Mouse (Mus musculus): ENCODE data around the gene Cpxm1. TPM values are rescaled to one million over a fixed set of nuclear protein-coding genes. Genes with fewer than 3 reads are reported as not detected.

Gene Cpxm1
- polyA plus RNA-seq (2015; fragmentation: Nextera tagmentation; extraction: Ambion mirVana), result 30.8 and 49.7 TPM in 2 replicates

DNA sequence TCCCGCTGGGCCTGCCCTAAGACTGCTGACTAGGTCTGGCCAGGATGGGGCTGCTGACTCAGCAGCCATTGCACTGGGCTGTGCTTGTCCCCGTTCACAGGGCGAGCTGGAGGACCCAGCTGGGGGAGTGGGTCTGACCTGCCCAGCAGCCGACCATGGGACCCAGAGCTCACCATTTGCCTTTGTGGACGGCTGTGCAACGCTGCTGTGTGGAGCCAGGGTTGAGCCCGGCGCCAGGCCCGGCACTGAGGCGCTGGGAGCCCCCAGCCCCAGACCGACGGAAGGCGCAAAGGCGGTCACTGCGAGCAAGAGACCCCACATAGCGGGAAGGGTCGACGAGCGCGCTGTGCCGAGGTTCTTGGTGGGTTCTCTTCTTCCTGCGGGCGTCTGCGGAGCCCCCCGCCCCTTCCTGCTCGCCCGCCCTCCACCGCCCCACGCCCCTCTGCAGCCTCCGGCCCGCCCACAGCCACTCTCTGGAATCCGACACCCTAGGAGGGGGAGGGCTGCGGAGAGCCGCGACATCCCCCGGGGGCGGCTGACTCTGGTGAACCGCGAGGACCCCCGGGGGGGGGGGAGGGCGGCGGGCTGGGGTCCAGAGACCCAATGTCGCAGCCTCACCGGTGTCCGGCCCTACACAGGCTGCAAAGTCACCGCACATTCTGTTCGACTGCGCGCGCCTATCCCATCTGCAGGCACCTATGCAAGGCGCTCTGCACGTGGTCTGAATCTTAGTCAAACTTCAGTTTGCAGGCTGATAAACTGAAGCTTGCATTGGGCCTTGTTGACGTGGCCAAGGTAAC, at the start of gene Cpxm1:
TSS of gene Cpxm1 (minus strand) at position 389 of the 800 bp plus-strand sequence.
- ATAC-seq (replicated peaks; ENCODE audit: insufficient number of reproducible peaks, insufficient read depth, low FRiP score, low read depth), result peak; percentile 79
- peaks cover 18% of the 10 kb centered on the region for H3K4me1 ChIP-seq (replicated peaks)
- H3K4me2 ChIP-seq, result peak within 1 kb of the TSS; percentile 98
- H3K9ac ChIP-seq, result peak within 1 kb of the TSS; percentile 63
- peak within 1 kb of the TSS; percentile 41; the same call in 1 of the 2 replicates for H3K27ac ChIP-seq
- H3K9me3 ChIP-seq (replicated peaks), result no peaks in the 10 kb centered on the region
- H3K27me3 ChIP-seq, result peaks cover 21% of the 10 kb centered on the region
- peak within 1 kb of the TSS; percentile 69 for H3K4me3 ChIP-seq
- no peaks in the 10 kb centered on the region for H3K36me3 ChIP-seq
- under 1% methylated on average over 50 of the region's 53 CpGs for WGBS

DNA sequence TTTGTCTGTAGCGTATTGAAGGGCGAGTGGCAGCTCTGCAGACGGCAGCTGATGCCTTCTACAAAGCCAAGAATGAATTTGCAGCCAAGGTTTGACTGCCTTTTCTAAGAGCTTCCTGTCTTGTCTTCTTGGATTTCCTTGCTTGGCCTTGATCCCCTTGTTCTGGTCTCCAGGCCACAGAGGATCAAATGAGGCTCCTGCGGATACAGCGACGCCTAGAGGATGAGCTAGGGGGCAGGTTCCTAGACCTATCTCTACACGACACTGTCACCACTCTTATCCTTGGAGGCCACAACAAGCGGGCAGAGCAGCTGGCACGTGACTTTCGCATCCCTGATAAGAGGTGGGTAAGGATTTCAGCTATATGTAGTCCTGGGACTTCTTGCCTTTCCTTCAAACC, 44.8 kb upstream of the Cpxm1 start:
- peaks cover 59% of the 10 kb centered on the region for H3K36me3 ChIP-seq

GRCm38 (mm10) chr2:130439840-130440480, 42.6 kb upstream of the Cpxm1 start:
- WGBS, result 88% methylated on average over 4 of the region's 4 CpGs
- Histone ChIP-seq H3K9ac (no peak overlapping the region), H3K4me1 (replicated peaks) (no peaks in the 10 kb centered on the region), H3K36me3 (peaks cover 59% of the 10 kb centered on the region), H3K27me3 (no peaks in the 10 kb centered on the region), H3K4me2 (no peak overlapping the region), H3K4me3 (no peak overlapping the region), H3K27ac (no peak overlapping the region), H3K9me3 (replicated peaks) (no peaks in the 10 kb centered on the region)
- ATAC-seq (replicated peaks; ENCODE audit: insufficient number of reproducible peaks, insufficient read depth, low FRiP score, low read depth), result no peak

More for the DNA sequence above, 44.8 kb upstream of the Cpxm1 start:
- Histone ChIP-seq H3K9ac (no peak overlapping the region), H3K4me1 (replicated peaks) (no peaks in the 10 kb centered on the region), H3K27me3 (no peaks in the 10 kb centered on the region), H3K9me3 (replicated peaks) (no peaks in the 10 kb centered on the region), H3K4me3 (no peak overlapping the region), H3K4me2 (no peak overlapping the region), H3K27ac (no peak overlapping the region)
- ATAC-seq (replicated peaks; ENCODE audit: insufficient number of reproducible peaks, insufficient read depth, low FRiP score, low read depth), result no peak
- WGBS, result 76% methylated on average over 10 of the region's 10 CpGs

DNA sequence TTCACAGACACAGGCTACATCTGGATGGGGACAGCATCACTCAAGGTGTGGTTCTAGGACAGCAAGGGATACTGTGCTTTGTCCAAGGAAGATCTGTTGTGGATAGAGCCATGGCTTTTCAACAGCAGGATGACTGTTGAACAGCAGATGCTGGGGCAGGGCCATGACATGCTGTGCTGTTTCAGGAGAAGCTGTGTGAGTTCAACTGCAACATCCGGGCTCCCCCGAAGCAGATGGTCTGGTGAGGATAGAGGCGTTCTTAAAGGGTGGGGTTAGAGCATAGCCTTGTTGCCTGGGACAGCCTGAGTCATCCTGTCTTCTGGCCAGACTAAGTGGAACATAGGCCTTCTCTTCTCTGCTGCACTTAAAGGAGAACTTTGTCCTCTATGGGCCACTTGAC, 41.5 kb upstream of the Cpxm1 start:
- WGBS, result 85% methylated on average over 3 of the region's 3 CpGs
- no peak for ATAC-seq (replicated peaks; ENCODE audit: insufficient number of reproducible peaks, insufficient read depth, low FRiP score, low read depth)
- no peak overlapping the region for H3K4me3 ChIP-seq

GRCm38 (mm10) chr2:130436769-130437168, 39.4 kb upstream of the Cpxm1 start:
- H3K4me2 ChIP-seq, result no peak overlapping the region
- no peaks in the 10 kb centered on the region for H3K9me3 ChIP-seq (replicated peaks)
- no peaks in the 10 kb centered on the region for H3K4me1 ChIP-seq (replicated peaks)
- WGBS, result 95% methylated on average over 1 of the region's 1 CpGs
- no peak overlapping the region for H3K9ac ChIP-seq
- no peak overlapping the region for H3K27ac ChIP-seq
- ATAC-seq (replicated peaks; ENCODE audit: insufficient number of reproducible peaks, insufficient read depth, low FRiP score, low read depth), result no peak
- H3K36me3 ChIP-seq, result peaks cover 37% of the 10 kb centered on the region
- H3K4me3 ChIP-seq, result no peak overlapping the region
- no peaks in the 10 kb centered on the region for H3K27me3 ChIP-seq

More for the DNA sequence above, 41.5 kb upstream of the Cpxm1 start:
- Histone ChIP-seq H3K27me3 (no peaks in the 10 kb centered on the region), H3K9ac (no peak overlapping the region), H3K36me3 (peaks cover 57% of the 10 kb centered on the region), H3K4me1 (replicated peaks) (no peaks in the 10 kb centered on the region), H3K9me3 (replicated peaks) (no peaks in the 10 kb centered on the region), H3K4me2 (no peak overlapping the region), H3K27ac (no peak overlapping the region)

- WGBS, result 26% methylated on average over 4 of the region's 4 CpGs
- Histone ChIP-seq H3K27ac (no peak overlapping the region), H3K4me3 (no peak overlapping the region), H3K4me2 (no peak overlapping the region), H3K27me3 (no peaks in the 10 kb centered on the region), H3K9me3 (replicated peaks) (no peaks in the 10 kb centered on the region), H3K4me1 (replicated peaks) (peaks cover 4% of the 10 kb centered on the region), H3K36me3 (peaks cover 2% of the 10 kb centered on the region), H3K9ac (no peak overlapping the region)
- ATAC-seq (replicated peaks; ENCODE audit: insufficient number of reproducible peaks, insufficient read depth, low FRiP score, low read depth), result no peak
Measured at GRCm38 (mm10) chr2:130433152-130433551, 35.8 kb upstream of the Cpxm1 start.

DNA sequence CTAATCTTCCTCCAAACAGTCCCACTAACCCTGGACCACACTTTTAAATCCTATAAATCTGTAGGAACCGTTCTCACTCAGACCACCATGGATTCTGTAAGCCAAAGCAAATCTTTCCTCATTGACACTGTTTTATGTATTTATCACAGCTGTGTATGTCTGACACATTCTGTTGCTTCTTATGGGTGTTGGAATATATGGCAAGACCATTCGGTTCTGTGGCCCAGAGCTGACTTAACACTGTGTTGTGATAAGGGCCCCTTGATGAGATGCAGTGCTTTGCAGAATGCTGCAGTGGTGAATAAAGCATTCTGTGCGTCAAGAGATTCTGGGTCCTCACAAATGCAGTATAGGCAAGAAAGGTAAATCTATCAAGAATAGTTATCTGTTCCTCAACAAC, 34.8 kb upstream of the Cpxm1 start:
- ATAC-seq (replicated peaks; ENCODE audit: insufficient number of reproducible peaks, insufficient read depth, low FRiP score, low read depth), result no peak
- Histone ChIP-seq H3K4me3 (no peak overlapping the region), H3K9me3 (replicated peaks) (no peaks in the 10 kb centered on the region), H3K4me2 (no peak overlapping the region), H3K27me3 (no peaks in the 10 kb centered on the region), H3K9ac (no peak overlapping the region), H3K36me3 (no peaks in the 10 kb centered on the region), H3K4me1 (replicated peaks) (peaks cover 4% of the 10 kb centered on the region), H3K27ac (no peak overlapping the region)
- 77% methylated on average over 3 of the region's 3 CpGs for WGBS

GRCm38 (mm10) chr2:130430484-130430883, 33.1 kb upstream of the Cpxm1 start:
- Histone ChIP-seq H3K27me3 (no peaks in the 10 kb centered on the region), H3K4me3 (no peak overlapping the region), H3K4me2 (no peak overlapping the region), H3K9ac (no peak overlapping the region), H3K9me3 (replicated peaks) (no peaks in the 10 kb centered on the region), H3K4me1 (replicated peaks) (peaks cover 4% of the 10 kb centered on the region), H3K27ac (no peak overlapping the region), H3K36me3 (no peaks in the 10 kb centered on the region)
- WGBS, result 67% methylated on average over 3 of the region's 3 CpGs
- ATAC-seq (replicated peaks; ENCODE audit: insufficient number of reproducible peaks, insufficient read depth, low FRiP score, low read depth), result no peak

GRCm38 (mm10) chr2:130429851-130430250, 32.5 kb upstream of the Cpxm1 start:
- no peak overlapping the region for H3K4me3 ChIP-seq
- no peak for ATAC-seq (replicated peaks; ENCODE audit: insufficient number of reproducible peaks, insufficient read depth, low FRiP score, low read depth)
- 46% methylated on average over 2 of the region's 2 CpGs for WGBS

GRCm38 (mm10) chr2:130425112-130425511, 27.7 kb upstream of the Cpxm1 start:
- 28% methylated on average over 5 of the region's 5 CpGs for WGBS
- H3K4me1 ChIP-seq (replicated peaks), result peaks cover 12% of the 10 kb centered on the region
- H3K36me3 ChIP-seq, result no peaks in the 10 kb centered on the region
- H3K4me3 ChIP-seq, result peak overlapping the region; percentile 91
- H3K9me3 ChIP-seq (replicated peaks), result no peaks in the 10 kb centered on the region
- peak overlapping the region; percentile 94 for H3K4me2 ChIP-seq
- no peaks in the 10 kb centered on the region for H3K27me3 ChIP-seq
- ATAC-seq (replicated peaks; ENCODE audit: insufficient number of reproducible peaks, insufficient read depth, low FRiP score, low read depth), result no peak
- H3K27ac ChIP-seq, result peak overlapping the region; percentile 91; the same call in 1 of the 2 replicates
- H3K9ac ChIP-seq, result peak overlapping the region; percentile 86

More at GRCm38 (mm10) chr2:130429851-130430250, 32.5 kb upstream of the Cpxm1 start:
- H3K27ac ChIP-seq, result no peak overlapping the region
- no peaks in the 10 kb centered on the region for H3K9me3 ChIP-seq (replicated peaks)
- H3K4me1 ChIP-seq (replicated peaks), result peaks cover 10% of the 10 kb centered on the region
- no peaks in the 10 kb centered on the region for H3K36me3 ChIP-seq
- H3K9ac ChIP-seq, result no peak overlapping the region
- no peaks in the 10 kb centered on the region for H3K27me3 ChIP-seq
- no peak overlapping the region for H3K4me2 ChIP-seq

GRCm38 (mm10) chr2:130424126-130424853, 26.9 kb upstream of the Cpxm1 start, which contains the start of the genes Vps16 and Pced1a:
TSS of gene Vps16 (plus strand) at chr2:130424339.
TSS of gene Pced1a (minus strand) at chr2:130424701.
- peaks cover 12% of the 10 kb centered on the region for H3K4me1 ChIP-seq (replicated peaks)
- peak; percentile 92 for ATAC-seq (replicated peaks; ENCODE audit: insufficient number of reproducible peaks, insufficient read depth, low FRiP score, low read depth)
- H3K27me3 ChIP-seq, result no peaks in the 10 kb centered on the region
- H3K36me3 ChIP-seq, result no peaks in the 10 kb centered on the region
- H3K4me3 ChIP-seq, result peak within 1 kb of the TSS; percentile 91
- H3K27ac ChIP-seq, result peak within 1 kb of the TSS; percentile 91
- under 1% methylated on average over 58 of the region's 58 CpGs for WGBS
- peak within 1 kb of the TSS; percentile 94 for H3K4me2 ChIP-seq
- H3K9me3 ChIP-seq (replicated peaks), result no peaks in the 10 kb centered on the region
- H3K9ac ChIP-seq, result peak within 1 kb of the TSS; percentile 86
